Mouse (Mus musculus) testis, adult 2 months (tissue): ENCODE measurements around the gene Mc3r.

Source experiments
- CTCF ChIP-seq: fragments of 200-500 bp; IDR thresholded peaks from 2 replicates; pipeline ENCODE4 v1.5.1; 2012; ENCODE audit warnings: low read depth, mild to moderate bottlenecking, inconsistent platforms, low read length, moderate library complexity; ENCODE audit not compliant: control insufficient read depth, insufficient read depth, insufficient replicate concordance
- POLR2A ChIP-seq: fragments of 200-500 bp; IDR thresholded peaks from 2 replicates; pipeline ENCODE4 v1.6.1; 2012; ENCODE audit warnings: low read depth, mild to moderate bottlenecking, inconsistent platforms, low read length, moderate library complexity; ENCODE audit not compliant: control insufficient read depth

- TF ChIP-seq POLR2A (no peak), CTCF (no peak)
Observed at GRCm38 (mm10) chr2:172278979-172279378, 30.7 kb downstream of the Mc3r start.
